Mouse (Mus musculus): ENCODE data around the gene Bcat2. TPM values are rescaled to one million over a fixed set of nuclear protein-coding genes. Genes with fewer than 3 reads are reported as not detected.

Gene Bcat2
- polyA plus RNA-seq, 1 experiment from 2014 or later = 50.4 TPM

- Histone ChIP-seq H3K27me3 (no peaks in the 10 kb centered on the region), H3K4me1 (replicated peaks) (no peaks in the 10 kb centered on the region), H3K36me3 (no peaks in the 10 kb centered on the region), H3K27ac (no peak overlapping the region), H3K9me3 (no peaks in the 10 kb centered on the region), H3K4me2 (no peak overlapping the region), H3K4me3 (replicated peaks) (no peak overlapping the region), H3K9ac (replicated peaks) (no peak overlapping the region)
- 64% methylated on average over 1 of the region's 1 CpGs for WGBS
- ATAC-seq (ENCODE audit: insufficient number of reproducible peaks, insufficient read depth, low FRiP score, low TSS enrichment, low read depth) = no peak
These were observed 39.6 kb downstream of the Bcat2 start for GRCm38 (mm10) chr7:45609511-45609910.

GRCm38 (mm10) chr7:45616277-45616676 is 46.3 kb downstream of the Bcat2 start:
- peaks cover 18% of the 10 kb centered on the region for H3K4me1 ChIP-seq (replicated peaks)
- WGBS = 17% methylated on average over 6 of the region's 6 CpGs
- no peak overlapping the region for H3K4me2 ChIP-seq
- ATAC-seq (ENCODE audit: insufficient number of reproducible peaks, insufficient read depth, low FRiP score, low TSS enrichment, low read depth) = no peak
- no peak overlapping the region for H3K27ac ChIP-seq
- H3K4me3 ChIP-seq (replicated peaks) = no peak overlapping the region
- no peaks in the 10 kb centered on the region for H3K36me3 ChIP-seq
- peaks cover 48% of the 10 kb centered on the region for H3K27me3 ChIP-seq
- H3K9me3 ChIP-seq = no peaks in the 10 kb centered on the region
- no peak overlapping the region for H3K9ac ChIP-seq (replicated peaks)

- Histone ChIP-seq H3K4me1 (replicated peaks) (peaks cover 18% of the 10 kb centered on the region), H3K9ac (replicated peaks) (0 out of 2 replicates have a peak within 1 kb of the TSS, but pooled peaks have one; percentile 5), H3K4me3 (replicated peaks) (peak within 1 kb of the TSS; percentile 28), H3K4me2 (peak within 1 kb of the TSS; percentile 55), H3K36me3 (no peaks in the 10 kb centered on the region), H3K27me3 (peaks cover 48% of the 10 kb centered on the region), H3K9me3 (no peaks in the 10 kb centered on the region), H3K27ac (no peak within 1 kb of the TSS)
- ATAC-seq (ENCODE audit: insufficient number of reproducible peaks, insufficient read depth, low FRiP score, low TSS enrichment, low read depth) = no peak
- 6% methylated on average over 31 of the region's 31 CpGs for WGBS
These were observed 47.2 kb downstream of the Bcat2 start, which contains the start of gene Fut1 for GRCm38 (mm10) chr7:45617042-45617695. Fut1 (plus strand) TSS chr7:45617289.

GRCm38 (mm10) chr7:45618316-45618715 is 48.4 kb downstream of the Bcat2 start:
- Histone ChIP-seq H3K27me3 (peaks cover 48% of the 10 kb centered on the region), H3K36me3 (no peaks in the 10 kb centered on the region), H3K27ac (no peak overlapping the region), H3K4me3 (replicated peaks) (no peak overlapping the region), H3K9ac (replicated peaks) (no peak overlapping the region), H3K9me3 (no peaks in the 10 kb centered on the region), H3K4me1 (replicated peaks) (peaks cover 18% of the 10 kb centered on the region), H3K4me2 (no peak overlapping the region)
- 83% methylated on average over 5 of the region's 5 CpGs for WGBS
- no peak for ATAC-seq (ENCODE audit: insufficient number of reproducible peaks, insufficient read depth, low FRiP score, low TSS enrichment, low read depth)

- Histone ChIP-seq H3K9me3 (no peaks in the 10 kb centered on the region), H3K27me3 (peaks cover 55% of the 10 kb centered on the region), H3K27ac (no peak overlapping the region), H3K36me3 (no peaks in the 10 kb centered on the region), H3K4me2 (no peak overlapping the region), H3K4me1 (replicated peaks) (peaks cover 18% of the 10 kb centered on the region), H3K9ac (replicated peaks) (no peak overlapping the region), H3K4me3 (replicated peaks) (no peak overlapping the region)
- ATAC-seq (ENCODE audit: insufficient number of reproducible peaks, insufficient read depth, low FRiP score, low TSS enrichment, low read depth) = no peak
- 85% methylated on average over 5 of the region's 5 CpGs for WGBS
These were observed 49.6 kb downstream of the Bcat2 start for GRCm38 (mm10) chr7:45619592-45619991.

- WGBS = 29% methylated on average over 9 of the region's 9 CpGs
These were observed 51.5 kb downstream of the Bcat2 start, which contains the start of gene Izumo1 for GRCm38 (mm10) chr7:45621443-45621842. Izumo1 (plus strand) TSS chr7:45621811.

GRCm38 (mm10) chr7:45623507-45623906 is 53.6 kb downstream of the Bcat2 start:
- Histone ChIP-seq H3K27me3 (peaks cover 48% of the 10 kb centered on the region), H3K4me2 (no peak overlapping the region), H3K36me3 (no peaks in the 10 kb centered on the region), H3K9ac (replicated peaks) (no peak overlapping the region), H3K4me1 (replicated peaks) (0 out of 2 replicates have a peak, but pooled peaks cover 4% of the 10 kb centered on the region), H3K9me3 (no peaks in the 10 kb centered on the region), H3K4me3 (replicated peaks) (no peak overlapping the region), H3K27ac (no peak overlapping the region)
- 89% methylated on average over 11 of the region's 11 CpGs for WGBS
- no peak for ATAC-seq (ENCODE audit: insufficient number of reproducible peaks, insufficient read depth, low FRiP score, low TSS enrichment, low read depth)

More at GRCm38 (mm10) chr7:45621443-45621842, 51.5 kb downstream of the Bcat2 start, which contains the start of gene Izumo1:
- Histone ChIP-seq H3K27me3 (peaks cover 48% of the 10 kb centered on the region), H3K4me2 (no peak within 1 kb of the TSS), H3K9ac (replicated peaks) (no peak within 1 kb of the TSS), H3K9me3 (no peaks in the 10 kb centered on the region), H3K4me1 (replicated peaks) (peaks cover 10% of the 10 kb centered on the region), H3K36me3 (no peaks in the 10 kb centered on the region), H3K27ac (no peak within 1 kb of the TSS), H3K4me3 (replicated peaks) (no peak within 1 kb of the TSS)
- no peak for ATAC-seq (ENCODE audit: insufficient number of reproducible peaks, insufficient read depth, low FRiP score, low TSS enrichment, low read depth)

- no peaks in the 10 kb centered on the region for H3K36me3 ChIP-seq
- no peak overlapping the region for H3K4me3 ChIP-seq (replicated peaks)
- 32% methylated on average over 3 of the region's 3 CpGs for WGBS
- no peaks in the 10 kb centered on the region for H3K9me3 ChIP-seq
- no peak for ATAC-seq (ENCODE audit: insufficient number of reproducible peaks, insufficient read depth, low FRiP score, low TSS enrichment, low read depth)
- 0 out of 2 replicates have a peak, but pooled peaks cover 4% of the 10 kb centered on the region for H3K4me1 ChIP-seq (replicated peaks)
- peaks cover 44% of the 10 kb centered on the region for H3K27me3 ChIP-seq
- no peak overlapping the region for H3K27ac ChIP-seq
- H3K9ac ChIP-seq (replicated peaks) = no peak overlapping the region
- no peak overlapping the region for H3K4me2 ChIP-seq
These were observed 54.8 kb downstream of the Bcat2 start for GRCm38 (mm10) chr7:45624718-45625117.

GRCm38 (mm10) chr7:45625481-45625880 is 55.5 kb downstream of the Bcat2 start:
- Histone ChIP-seq H3K4me2 (no peak overlapping the region), H3K27ac (no peak overlapping the region), H3K27me3 (peaks cover 50% of the 10 kb centered on the region), H3K36me3 (no peaks in the 10 kb centered on the region), H3K4me3 (replicated peaks) (no peak overlapping the region), H3K9me3 (no peaks in the 10 kb centered on the region), H3K4me1 (replicated peaks) (0 out of 2 replicates have a peak, but pooled peaks cover 4% of the 10 kb centered on the region), H3K9ac (replicated peaks) (no peak overlapping the region)
- WGBS = 89% methylated on average over 8 of the region's 8 CpGs
- no peak for ATAC-seq (ENCODE audit: insufficient number of reproducible peaks, insufficient read depth, low FRiP score, low TSS enrichment, low read depth)

- H3K9ac ChIP-seq (replicated peaks) = no peak overlapping the region
- H3K4me1 ChIP-seq (replicated peaks) = 0 out of 2 replicates have a peak, but pooled peaks cover 4% of the 10 kb centered on the region
- peaks cover 58% of the 10 kb centered on the region for H3K27me3 ChIP-seq
- H3K36me3 ChIP-seq = no peaks in the 10 kb centered on the region
- no peaks in the 10 kb centered on the region for H3K9me3 ChIP-seq
- no peak for ATAC-seq (ENCODE audit: insufficient number of reproducible peaks, insufficient read depth, low FRiP score, low TSS enrichment, low read depth)
- no peak overlapping the region for H3K4me3 ChIP-seq (replicated peaks)
- WGBS = 89% methylated on average over 7 of the region's 7 CpGs
- H3K27ac ChIP-seq = 0 out of 2 replicates have a peak overlapping the region, but pooled peaks have one; percentile 23
- no peak overlapping the region for H3K4me2 ChIP-seq
These were observed 56.7 kb downstream of the Bcat2 start for GRCm38 (mm10) chr7:45626571-45627076.

- H3K4me3 ChIP-seq (replicated peaks) = peak within 1 kb of the TSS; percentile 61
- no peak for ATAC-seq (ENCODE audit: insufficient number of reproducible peaks, insufficient read depth, low FRiP score, low TSS enrichment, low read depth)
- H3K27me3 ChIP-seq = peaks cover 64% of the 10 kb centered on the region
- peaks cover 6% of the 10 kb centered on the region; the same call in 1 of the 2 replicates for H3K4me1 ChIP-seq (replicated peaks)
- peak within 1 kb of the TSS; percentile 51; the same call in 1 of the 2 replicates for H3K27ac ChIP-seq
- 77% methylated on average over 9 of the region's 9 CpGs for WGBS
- no peaks in the 10 kb centered on the region for H3K36me3 ChIP-seq
- H3K9me3 ChIP-seq = no peaks in the 10 kb centered on the region
- H3K4me2 ChIP-seq = peak within 1 kb of the TSS; percentile 88
- H3K9ac ChIP-seq (replicated peaks) = peak within 1 kb of the TSS; percentile 75
These were observed 57.3 kb downstream of the Bcat2 start, which contains the start of gene Rasip1 for GRCm38 (mm10) chr7:45627261-45627660. Rasip1 (plus strand) TSS chr7:45627488.

All from limb, embryonic 12.5 days (tissue).